Mouse (Mus musculus) B cell, adult 2 months (primary cell): ENCODE measurements around the gene Trim24.
"Not testable (repeated sequence)": the region's sequence is repeated elsewhere in the genome, so short reads cannot be mapped to it uniquely, and the experiment has no call there.

Source experiments
- DNase-seq, 2 experiments: peaks; one replicate each; pipeline ENCODE4 v3.0.0; 2022

Trim24 gene

DNA sequence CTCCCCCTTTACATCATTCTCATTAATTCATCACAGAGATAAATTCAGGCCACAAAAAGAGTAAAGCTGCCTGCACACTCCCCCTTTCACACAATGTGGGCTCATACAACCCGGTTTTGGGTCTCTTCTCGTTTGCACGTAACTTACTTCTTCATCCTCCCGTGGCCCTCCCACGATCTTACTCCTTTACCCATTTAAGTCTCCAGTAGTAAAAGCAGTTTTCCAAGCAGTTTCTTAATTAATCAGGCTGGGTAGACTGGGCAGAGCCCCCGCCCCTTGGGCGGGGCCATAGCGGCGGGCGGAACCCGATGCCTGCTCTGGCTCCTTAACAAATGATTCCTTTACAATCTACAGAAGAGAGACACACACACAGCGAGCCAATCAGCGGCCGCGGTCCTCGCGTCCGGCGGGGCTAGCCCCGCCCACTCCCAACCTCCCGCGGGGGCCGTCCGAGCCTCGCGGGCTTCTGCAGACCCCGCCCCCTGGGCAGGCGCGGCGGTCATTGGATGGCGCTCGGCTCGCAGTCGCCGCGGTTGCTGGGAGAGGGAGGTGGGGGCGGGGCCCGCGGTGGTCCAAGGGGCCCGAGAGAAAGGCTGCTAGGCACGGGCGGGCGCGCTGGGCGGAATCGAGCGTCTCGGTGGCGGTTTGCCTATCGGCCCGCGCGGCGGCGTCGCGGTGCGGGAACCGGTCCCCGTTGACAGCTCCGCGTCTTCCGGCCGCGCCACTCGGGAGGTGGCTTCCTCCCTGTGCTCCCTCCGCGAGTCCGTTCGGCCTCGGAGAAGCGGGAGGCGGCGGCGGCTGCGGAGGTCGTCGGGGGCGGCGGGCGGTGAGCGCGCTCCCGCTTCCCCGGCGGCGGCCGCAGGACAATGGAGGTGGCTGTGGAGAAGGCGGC is at the start of gene Trim24:
Gene Trim24 (plus strand): TSS at position 567 of the 892 bp plus-strand sequence.
- DNase-seq = peak; percentile 95

DNA sequence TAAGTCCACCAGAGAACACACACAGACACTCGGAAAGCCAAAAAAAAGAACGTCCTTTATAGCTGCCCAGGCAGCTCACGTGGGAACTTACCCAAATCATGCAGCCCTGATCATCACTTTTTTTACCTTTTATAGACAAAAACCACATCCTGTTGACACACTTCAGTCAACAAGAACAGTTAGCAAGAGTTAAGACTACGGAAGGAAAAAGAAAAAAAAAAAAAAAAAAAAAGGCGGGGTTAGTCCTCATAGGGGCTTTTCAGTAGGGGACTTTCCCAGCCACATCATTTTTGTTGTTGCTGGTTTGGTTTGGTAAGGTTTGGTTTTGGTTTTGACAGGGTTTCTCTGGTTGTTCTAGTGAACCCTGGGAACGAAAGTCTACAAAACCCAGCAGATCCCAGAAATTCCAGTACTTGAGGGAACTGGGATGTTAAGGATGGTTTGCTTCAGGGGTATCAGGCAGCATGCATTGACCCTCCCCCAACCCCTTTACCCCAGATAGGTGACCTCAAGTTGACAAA is 49.0 kb upstream of the Trim24 start:
- DNase-seq = peak; percentile 53 to 61

- no peak for DNase-seq
Measured at GRCm38 (mm10) chr6:37822390-37822789, 48.2 kb upstream of the Trim24 start.

DNA sequence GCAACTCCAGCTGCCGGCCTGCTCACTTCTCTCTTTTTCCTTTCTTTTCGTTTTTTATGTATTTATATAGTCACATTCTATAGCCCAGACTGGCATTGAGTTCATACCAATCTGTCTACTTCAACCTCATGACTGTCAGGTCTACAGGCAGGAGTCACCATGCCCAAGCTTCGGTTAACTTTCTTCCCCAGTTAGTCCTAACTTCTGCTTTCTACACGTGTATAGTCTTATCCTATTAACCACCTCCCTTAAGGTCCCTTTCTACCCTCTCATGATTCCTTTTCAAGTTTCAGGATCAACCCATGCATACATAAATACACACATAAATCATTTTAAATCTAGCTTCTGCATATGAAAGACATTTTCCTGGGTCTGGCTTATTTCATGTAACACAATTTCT is 46.9 kb upstream of the Trim24 start:
- no peak for DNase-seq

DNA sequence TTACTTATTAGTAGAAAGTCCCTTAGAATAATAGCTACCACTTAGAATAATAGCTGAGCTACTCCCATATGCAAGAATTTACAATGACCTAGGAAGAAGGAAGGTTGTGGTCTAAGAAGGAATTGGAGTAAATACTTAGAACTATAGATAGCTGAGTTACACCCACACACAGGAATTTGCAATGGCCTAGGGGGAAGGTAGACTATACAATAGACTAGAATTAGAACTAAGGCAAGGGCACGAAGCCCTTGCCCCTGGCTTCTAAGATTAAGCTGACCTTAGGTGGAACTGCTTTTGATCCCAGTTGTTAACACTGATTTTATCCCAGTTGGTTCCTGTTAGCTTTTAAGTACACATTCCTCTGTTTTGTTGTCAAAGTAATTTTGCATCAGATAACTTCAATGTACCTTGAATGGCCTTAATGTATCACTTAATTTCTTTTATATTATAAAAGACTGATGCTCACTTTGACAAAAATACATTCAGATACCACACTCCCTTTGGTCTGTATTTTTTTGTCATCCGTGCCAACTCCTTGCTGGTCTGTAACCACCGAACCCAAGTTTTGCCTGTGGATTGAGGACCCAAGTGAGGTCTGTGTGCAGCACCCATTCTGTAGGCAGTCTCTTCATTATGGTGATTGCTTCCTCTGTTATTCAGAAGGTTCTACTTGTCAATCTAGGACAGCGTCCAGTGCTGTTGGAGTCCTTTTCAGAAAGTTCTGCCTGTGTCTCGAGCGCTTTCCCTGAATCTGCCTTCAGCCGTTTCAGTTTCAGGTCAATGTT is 45.1 kb upstream of the Trim24 start:
- not testable (repeated sequence) for DNase-seq

GRCm38 (mm10) chr6:37828955-37829354 is 41.7 kb upstream of the Trim24 start:
- no peak for DNase-seq

GRCm38 (mm10) chr6:37829631-37830030 is 41.0 kb upstream of the Trim24 start:
- DNase-seq = no peak

DNA sequence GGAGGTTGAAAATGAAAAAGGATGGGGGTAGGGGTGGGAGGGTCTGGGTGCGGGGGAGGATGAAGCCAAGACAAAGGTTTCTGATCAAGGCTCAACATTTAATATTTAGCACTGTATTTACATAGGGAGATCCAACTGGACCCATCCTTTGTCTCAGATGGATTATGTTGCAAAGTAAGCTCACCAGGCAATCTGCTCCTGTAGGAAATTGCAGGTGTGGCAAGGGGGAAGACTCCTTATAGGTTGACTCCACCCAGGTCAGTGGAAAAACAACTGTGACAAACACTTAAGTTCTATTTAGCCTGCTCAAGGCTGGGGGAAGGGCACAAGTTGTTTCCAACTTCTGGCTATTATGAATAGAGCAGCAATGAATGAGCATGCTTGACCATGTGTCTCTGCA is 36.9 kb upstream of the Trim24 start:
- no peak for DNase-seq

DNA sequence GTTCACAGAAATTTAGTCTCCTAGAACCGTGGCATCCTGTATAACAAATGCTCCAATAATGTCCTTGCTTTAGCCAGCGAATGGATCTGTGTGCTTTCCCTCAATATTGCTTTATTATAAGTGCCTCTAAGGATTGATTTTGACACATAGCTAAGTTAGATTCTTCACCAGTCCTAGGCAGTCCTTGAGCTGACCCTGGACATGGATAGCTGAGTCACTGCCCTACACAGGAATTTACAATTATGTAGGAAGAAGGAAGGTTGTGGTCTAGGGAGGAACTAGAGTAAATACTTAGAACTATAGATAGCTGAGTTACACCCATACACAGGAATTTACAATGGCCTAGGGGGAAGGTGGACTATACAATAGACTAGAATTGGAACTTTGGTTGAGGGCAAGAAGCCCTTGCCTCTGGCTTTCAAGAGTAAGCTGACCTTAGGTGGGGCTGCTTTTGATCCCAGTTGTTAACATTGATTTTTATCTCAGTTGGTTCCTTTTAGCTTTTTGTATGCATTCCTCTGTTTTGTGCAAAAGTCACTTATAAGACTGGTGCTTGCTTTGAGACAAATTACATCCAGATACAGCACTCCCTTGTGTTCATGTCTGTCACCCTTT is 33.6 kb upstream of the Trim24 start:
- DNase-seq = not testable (repeated sequence)

- DNase-seq = peak; percentile 45 to 46
Measured at GRCm38 (mm10) chr6:37842779-37843605, 27.6 kb upstream of the Trim24 start.

- no peak for DNase-seq
Measured at GRCm38 (mm10) chr6:37843647-37844273, 26.9 kb upstream of the Trim24 start.

DNA sequence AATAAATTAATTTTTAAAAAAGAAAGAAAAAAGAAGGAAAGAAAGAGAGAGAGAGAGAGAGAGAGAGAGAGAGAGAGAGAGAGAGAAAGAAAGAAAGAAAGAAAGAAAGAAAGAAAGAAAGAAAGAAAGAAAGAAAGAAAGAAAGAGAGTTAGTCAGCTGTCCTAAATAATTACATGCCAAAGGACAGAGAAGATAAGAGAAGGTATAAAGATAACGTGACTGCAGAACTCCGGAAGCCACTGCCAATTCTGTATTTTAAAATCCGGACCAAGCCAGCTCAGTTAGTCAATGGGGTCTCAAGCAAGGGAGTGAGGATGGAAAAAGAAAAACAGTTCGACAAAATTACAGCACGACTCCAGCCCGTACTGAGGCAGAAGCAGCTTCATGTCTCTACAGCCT is 25.7 kb upstream of the Trim24 start:
- not testable (repeated sequence) for DNase-seq

GRCm38 (mm10) chr6:37847531-37847930 is 23.1 kb upstream of the Trim24 start:
- DNase-seq = not testable (repeated sequence)

- DNase-seq = no peak
Measured at GRCm38 (mm10) chr6:37851352-37851751, 19.3 kb upstream of the Trim24 start.

GRCm38 (mm10) chr6:37853289-37853688 is 17.3 kb upstream of the Trim24 start:
- DNase-seq = no peak

DNA sequence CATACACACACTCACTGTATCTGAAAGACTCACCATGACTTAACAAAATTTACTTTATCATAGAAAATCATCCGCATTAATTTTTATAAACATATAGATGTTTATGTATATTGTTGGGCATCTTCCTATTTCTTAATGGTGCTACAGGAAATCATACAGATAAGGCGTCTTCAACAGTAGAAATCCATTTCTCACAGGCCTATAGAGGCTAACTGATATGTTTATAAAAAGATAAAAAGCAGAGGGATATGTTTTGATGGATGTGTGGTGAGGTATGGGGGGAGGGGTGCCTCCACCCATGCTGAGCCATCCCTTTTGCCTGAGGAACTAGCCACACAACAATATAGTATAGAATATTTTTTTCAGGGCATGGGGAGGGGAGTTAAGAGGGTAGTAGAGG is 15.2 kb upstream of the Trim24 start:
- no peak for DNase-seq

- DNase-seq = not testable (repeated sequence)
Measured at GRCm38 (mm10) chr6:37856300-37856699, 14.3 kb upstream of the Trim24 start.

- no peak for DNase-seq
Measured at GRCm38 (mm10) chr6:37857196-37857874, 13.3 kb upstream of the Trim24 start.

- DNase-seq = no peak
Measured at GRCm38 (mm10) chr6:37858126-37858525, 12.5 kb upstream of the Trim24 start.

GRCm38 (mm10) chr6:37862893-37863292 is 7.7 kb upstream of the Trim24 start:
- no peak for DNase-seq
